Mouse (Mus musculus): ENCODE measurements around the gene Noct.

- no peak for TF ChIP-seq POLR2A (IDR thresholded peaks at IDR 0.05; ENCODE audit: control insufficient read depth in 1 of 2, insufficient read depth in 1 of 2, low read depth in 1 of 2, low read length in 2 of 2, poor library complexity in 1 of 2)
- TF ChIP-seq MAX (IDR thresholded peaks at IDR 0.05; ENCODE audit: low read length) = no peak
- TF ChIP-seq TAL1 (IDR thresholded peaks at IDR 0.05; ENCODE audit: low read length) = no peak
- no peak for TF ChIP-seq EP300 (IDR thresholded peaks at IDR 0.05; ENCODE audit: low read depth in 1 of 2, low read length in 2 of 2)
- no peak for TF ChIP-seq MYC (IDR thresholded peaks at IDR 0.05; ENCODE audit: low read depth, low read length)
- no peak for TF ChIP-seq CTCF (IDR thresholded peaks at IDR 0.05 in 2 of 3, conservative IDR thresholded peaks at IDR 0.05 in 1 of 3; ENCODE audit: control insufficient read depth in 1 of 3, insufficient read depth in 1 of 3, low read depth in 2 of 3, low read length in 3 of 3, poor library complexity in 1 of 3, severe bottlenecking in 1 of 3)
- no peak for TF ChIP-seq NELFE (IDR thresholded peaks at IDR 0.05; ENCODE audit: low read depth, low read length)
- TF ChIP-seq MAFK (IDR thresholded peaks at IDR 0.05; ENCODE audit: borderline replicate concordance, low read depth, low read length) = no peak
Observed at GRCm38 (mm10) chr3:51225979-51226378, 1.7 kb downstream of the Noct start.
